Mouse (Mus musculus) G1E (cell line): ENCODE results near the gene Ciapin1.

Source experiments
- CTCF ChIP-seq: IDR thresholded peaks from 2 replicates; pipeline ENCODE4 v1.5.1; 2012; ENCODE audit warnings: low read depth, low read length, inconsistent platforms, mixed read lengths
- GATA1 ChIP-seq: IDR thresholded peaks from 2 replicates; pipeline ENCODE4 v1.6.1; 2012; ENCODE audit warnings: borderline replicate concordance, low read length, inconsistent platforms, mixed read lengths

DNA sequence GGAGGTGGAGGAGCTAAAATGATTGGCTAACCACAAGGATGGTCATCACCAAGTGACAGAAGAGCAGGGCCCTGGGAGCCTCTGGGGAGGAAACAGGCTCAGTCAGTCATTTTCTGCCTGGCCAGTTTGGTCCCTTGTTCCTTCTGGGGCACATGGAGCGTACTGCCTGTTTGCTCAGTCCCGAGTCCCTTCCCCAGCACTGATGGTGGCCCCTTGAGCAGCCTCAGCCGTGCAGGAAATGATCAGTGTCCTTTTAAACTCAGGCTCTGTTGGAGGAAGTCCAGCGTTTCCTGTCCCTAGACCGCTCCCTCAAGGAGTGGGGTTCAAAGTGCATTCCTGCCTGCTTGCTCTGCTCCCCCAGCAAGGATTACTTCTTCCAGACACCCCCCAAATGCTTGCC, 59.7 kb downstream of the Ciapin1 start:
- no peak for TF ChIP-seq GATA1
- no peak for TF ChIP-seq CTCF
